Mouse (Mus musculus) adrenal gland, postnatal 14 days (tissue): ENCODE measurements around the gene Rln3. TPM values are rescaled to one million over a fixed set of nuclear protein-coding genes. Genes with fewer than 3 reads are reported as not detected.

Experiments used
- DNase-seq: peaks from one replicate; pipeline ENCODE4 v3.0.0; 2021; ENCODE audit warnings: mixed read lengths
- long read RNA-seq, 2 experiments: library from polyadenylated mRNA; stranded (forward); transcript quantifications; one replicate each; pipeline ENCODE4 v2.0.0; 2021
- total RNA-seq: library from RNA; stranded (reverse); gene quantifications from 2 replicates; pipeline ENCODE4 v1.2.3, GENCODE M21; 2021

Gene Rln3
- 0.64 TPM in 1 of 2 replicates, not detected in the other for total RNA-seq
- long read RNA-seq, experiment 1, result 0 reads
- long read RNA-seq, experiment 2, result 0 reads

DNA sequence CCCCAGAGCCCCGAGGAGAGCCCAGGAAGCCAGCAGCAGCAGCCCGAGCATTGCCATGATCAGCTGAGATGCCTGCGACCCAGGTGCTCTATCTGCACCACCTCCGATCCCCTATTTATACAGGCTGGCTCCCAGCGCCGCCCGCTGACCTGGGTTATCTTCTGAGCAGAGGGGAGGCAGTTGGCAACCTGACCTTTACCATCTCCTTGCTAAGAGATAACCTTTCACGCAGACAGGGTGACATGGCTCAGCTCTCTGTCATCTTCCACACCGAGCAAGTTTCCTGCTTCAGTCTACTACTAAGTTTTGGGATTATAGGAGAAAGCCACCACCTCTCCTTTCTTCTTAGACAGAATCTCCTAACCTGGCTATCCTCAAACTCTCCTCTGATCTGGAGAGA lies at the start of gene Rln3:
Gene Rln3, minus strand, starts transcription at position 101 of the 400 bp plus-strand sequence.
- DNase-seq, result no peak

- peak; percentile 71 for DNase-seq
Measured at GRCm38 (mm10) chr8:84090585-84090984, 45.8 kb upstream of the Rln3 start.

GRCm38 (mm10) chr8:84089277-84089676 lies 44.5 kb upstream of the Rln3 start:
- no peak for DNase-seq

DNA sequence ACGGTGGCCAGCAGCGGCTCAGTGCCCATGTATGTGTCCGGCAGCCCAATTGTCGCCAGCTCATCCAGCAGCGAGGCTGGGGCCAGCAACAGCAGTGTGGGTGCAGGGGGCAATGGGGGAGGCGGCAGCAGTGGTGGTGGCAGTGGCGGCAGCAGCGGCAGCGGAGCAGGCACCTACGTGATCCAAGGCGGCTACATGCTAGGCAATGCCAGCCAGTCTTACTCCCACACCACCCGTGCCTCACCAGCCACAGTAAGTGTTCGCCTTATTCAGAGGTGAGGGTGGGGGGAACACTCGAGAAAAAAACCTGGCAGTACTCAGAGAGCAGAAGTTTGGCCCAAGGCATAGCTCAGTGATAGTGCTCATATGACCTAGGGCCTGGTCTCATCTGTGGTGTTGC lies 43.0 kb upstream of the Rln3 start:
- DNase-seq, result no peak

DNA sequence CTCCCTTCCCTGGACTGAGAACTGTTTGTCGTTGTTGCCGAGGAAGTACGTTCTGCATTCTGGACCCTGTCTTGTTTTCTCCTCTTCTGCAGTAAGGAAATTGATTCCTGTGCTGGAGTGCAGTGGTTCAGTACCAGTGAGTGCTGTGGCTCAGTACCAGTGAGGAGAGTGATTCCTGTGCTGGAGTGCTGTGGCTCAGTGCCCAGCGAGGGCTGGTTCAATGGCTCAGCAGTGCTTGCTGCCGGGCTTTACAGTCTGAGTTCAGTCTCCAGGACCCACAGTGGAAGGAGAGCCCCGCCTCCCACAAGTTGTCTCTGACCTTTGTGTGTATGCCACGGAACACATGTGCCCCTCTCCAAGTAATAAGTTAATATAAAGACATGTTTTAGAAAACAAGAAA lies 42.4 kb upstream of the Rln3 start:
- no peak for DNase-seq

DNA sequence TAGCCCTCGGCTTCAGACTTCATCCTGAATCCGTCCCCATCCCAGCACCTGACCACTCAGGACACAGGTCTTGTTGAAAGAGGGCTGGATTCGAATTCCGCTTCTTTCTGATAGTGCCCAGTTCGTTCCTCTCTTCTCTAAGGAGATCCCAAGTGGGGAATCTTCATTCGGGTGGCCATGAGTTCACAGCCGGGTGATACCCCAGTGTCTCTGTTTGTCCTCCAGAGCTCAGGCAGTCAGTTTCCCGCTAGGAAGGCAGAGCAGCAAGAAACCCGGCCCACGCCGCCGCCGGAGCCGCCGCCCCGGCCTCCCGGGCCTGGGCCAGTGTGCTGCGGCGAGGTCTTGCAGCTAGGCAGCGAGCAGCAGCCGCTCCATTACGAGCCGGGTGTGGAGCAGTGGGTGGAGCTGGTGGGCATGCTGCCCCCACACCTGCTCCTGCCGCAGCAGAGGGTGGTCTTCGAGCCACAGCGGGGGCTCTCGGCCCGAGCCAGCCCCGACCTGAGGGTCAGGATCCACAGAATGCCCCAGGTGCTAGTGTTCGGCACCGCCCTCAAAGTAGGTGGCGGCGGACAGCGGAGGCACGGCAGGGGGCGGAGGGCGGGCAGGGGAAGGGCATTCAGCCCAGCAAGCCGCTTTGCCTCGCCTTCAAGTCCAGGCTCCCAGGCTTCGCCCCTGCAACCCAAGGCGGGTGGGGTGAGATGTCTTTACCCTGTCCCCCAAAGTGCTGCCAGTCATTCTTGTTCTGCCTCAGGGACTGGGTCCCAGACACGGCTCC lies 39.7 kb upstream of the Rln3 start:
- DNase-seq, result no peak

DNA sequence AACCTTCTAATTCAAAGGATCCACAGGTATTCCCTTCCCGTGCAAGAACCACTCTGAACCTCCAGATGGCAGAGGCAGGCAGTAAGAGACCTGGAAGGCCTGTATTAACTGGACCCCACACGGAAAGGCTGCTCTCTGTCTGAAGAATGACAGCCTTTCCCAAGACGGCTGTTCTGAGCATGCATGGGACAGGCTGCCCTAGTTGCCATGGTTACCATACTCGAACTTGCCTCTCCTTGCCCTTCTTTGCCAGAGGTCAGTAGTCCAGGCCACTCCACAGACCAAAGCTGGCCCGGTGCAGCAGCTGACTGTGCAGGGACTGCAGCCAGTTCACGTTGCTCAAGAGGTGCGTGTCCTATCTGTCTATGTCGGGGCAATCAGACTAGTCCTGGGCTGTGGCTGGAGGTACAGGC lies 39.0 kb upstream of the Rln3 start:
- peak; percentile 71 for DNase-seq

DNA sequence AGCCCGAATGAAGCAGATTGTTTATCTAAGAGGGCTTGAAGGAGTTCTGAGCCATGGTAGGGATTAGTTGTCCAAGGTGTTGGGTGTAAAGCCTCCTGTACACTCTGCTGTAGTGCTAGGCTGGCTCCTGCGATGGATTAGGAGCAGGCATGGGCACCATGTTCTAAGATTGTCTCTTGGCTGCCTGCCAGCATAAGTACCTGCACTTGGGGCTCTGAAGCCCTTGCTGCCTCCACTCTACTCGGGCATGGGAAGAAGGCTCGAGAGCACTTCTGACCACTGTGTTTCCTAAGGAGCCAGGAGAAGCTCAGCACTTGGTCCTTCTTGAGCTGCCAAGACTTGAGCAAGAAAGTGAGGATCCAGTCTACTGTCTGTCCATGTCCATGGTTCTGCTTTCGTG lies 34.4 kb upstream of the Rln3 start:
- no peak for DNase-seq

- DNase-seq, result no peak
Measured at GRCm38 (mm10) chr8:84076849-84077248, 32.0 kb upstream of the Rln3 start.

DNA sequence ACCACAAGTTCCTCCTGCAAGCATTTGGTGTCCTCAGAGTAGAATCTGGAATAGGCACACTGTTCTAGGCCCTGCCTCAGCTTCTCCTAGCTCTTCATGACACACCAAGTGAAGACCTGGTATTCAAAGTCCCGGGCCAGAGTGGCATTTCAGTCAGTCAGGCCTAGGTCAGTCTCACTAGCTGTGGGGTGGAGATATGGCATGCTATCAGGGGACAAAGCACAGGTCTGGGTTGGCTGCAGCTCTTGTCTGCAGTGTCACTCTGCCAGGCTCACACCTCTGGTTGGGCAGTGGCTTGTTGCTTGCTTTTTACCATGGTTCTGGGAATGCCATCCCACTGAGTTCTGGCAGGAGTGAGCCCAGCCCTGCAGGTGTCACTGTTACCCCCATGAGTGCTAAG lies 31.6 kb upstream of the Rln3 start:
- DNase-seq, result no peak

GRCm38 (mm10) chr8:84073230-84073976 lies 28.6 kb upstream of the Rln3 start:
- no peak for DNase-seq

GRCm38 (mm10) chr8:84072321-84072720 lies 27.5 kb upstream of the Rln3 start:
- no peak for DNase-seq

DNA sequence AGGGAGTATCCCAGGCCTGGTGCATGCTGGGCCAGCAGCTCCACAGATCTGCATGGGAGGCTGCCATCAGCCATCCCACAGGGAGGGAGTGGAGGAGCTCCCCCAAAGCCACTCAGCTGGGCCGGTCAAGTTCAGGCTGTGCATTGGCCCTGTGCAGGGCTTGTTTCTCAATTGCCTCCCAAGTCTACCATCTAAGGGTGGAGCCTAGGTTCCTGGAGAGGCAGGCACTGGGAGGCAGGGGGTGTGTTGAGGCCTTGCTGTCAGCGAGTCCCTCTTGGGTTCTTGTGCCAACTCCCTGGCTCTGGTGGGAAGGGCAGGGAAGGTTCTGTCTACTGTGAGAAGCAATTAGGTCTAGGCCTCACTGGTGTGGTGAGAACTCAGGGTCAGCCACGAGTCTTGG lies 27.1 kb upstream of the Rln3 start:
- DNase-seq, result peak; percentile 55

- DNase-seq, result no peak
Measured at GRCm38 (mm10) chr8:84070667-84071066, 25.9 kb upstream of the Rln3 start.

DNA sequence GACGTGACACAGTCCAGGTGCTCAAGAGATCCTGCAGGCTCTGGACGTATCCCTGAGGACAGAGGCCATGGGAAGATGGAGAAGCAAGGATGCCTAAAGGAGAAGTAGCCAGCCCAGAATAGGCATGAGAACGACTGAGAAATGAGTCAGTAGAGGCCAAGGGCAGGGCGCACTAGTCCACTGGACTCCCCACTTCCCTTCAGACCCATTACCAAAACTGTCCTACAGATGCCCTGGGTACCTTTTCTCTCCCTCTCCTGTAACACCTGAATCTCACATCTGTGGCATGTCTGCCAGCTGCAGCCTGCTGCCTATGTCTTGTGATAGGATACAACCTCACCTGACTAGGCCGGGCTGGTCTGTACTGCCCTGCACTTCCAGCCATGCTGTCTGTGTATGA lies 25.4 kb upstream of the Rln3 start:
- DNase-seq, result no peak

DNA sequence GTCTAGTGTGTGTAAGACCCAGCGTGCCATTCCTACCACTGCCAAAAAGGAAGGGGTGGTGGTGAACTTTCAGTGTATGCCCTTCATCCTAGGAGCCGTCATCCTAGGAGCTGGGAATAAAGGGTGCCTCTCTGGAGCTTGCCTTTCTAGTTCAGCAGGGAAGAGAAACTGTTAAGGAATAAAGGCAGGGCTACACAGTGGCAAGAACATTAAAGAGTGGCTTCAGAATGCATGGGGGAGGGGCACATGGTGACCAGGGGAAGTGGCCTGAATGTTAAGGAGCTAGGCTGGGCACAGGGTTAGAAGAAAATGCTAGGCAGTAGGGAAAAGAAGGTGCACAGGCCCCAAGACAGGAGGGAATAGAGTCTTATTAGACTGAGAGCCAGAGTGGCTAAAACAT lies 24.9 kb upstream of the Rln3 start:
- DNase-seq, result no peak

- DNase-seq, result no peak
Measured at GRCm38 (mm10) chr8:84069169-84069568, 24.4 kb upstream of the Rln3 start.

DNA sequence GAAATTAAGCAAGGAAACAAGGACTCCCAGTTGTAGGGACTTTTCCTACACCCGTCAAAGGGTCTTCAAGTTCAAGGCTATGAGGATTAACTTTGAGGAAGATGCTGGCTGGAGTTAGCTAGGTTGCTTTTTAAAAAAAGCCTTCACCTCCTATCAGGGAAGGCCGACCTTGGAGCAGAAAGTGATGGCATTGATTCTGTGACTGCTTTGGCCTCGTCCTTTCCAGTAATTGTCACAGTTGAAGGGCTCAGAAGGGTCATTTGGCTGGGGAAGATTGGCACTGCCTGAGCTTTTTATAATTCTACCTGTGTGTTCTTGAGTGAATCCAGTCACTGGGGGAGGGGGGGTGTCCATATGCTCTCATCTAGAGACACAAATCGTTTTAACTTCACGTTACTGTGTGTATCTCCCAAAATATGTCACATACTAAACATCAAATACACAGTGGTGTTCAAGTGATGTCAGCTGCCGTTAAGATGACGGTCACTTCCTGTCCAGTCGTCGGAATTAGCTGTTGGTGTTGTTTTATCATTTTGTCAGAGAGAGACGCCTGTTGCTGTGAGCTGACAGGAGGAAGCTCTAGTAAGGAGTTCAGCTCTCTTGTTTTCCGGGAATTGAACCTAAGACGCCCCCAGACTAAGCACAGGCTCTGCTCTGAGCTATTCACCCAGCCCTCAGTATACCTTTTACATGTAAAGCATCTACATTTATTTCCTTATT lies 23.7 kb upstream of the Rln3 start:
- peak; percentile 48 for DNase-seq

GRCm38 (mm10) chr8:84067911-84068310 lies 23.1 kb upstream of the Rln3 start:
- DNase-seq, result no peak

GRCm38 (mm10) chr8:84067047-84067573 lies 22.3 kb upstream of the Rln3 start:
- peak; percentile 98 for DNase-seq

- DNase-seq, result peak; percentile 99
Measured at GRCm38 (mm10) chr8:84066291-84066930, 21.6 kb upstream of the Rln3 start, which contains the start of gene Rfx1. Rfx1 (plus strand) TSS chr8:84066834.

DNA sequence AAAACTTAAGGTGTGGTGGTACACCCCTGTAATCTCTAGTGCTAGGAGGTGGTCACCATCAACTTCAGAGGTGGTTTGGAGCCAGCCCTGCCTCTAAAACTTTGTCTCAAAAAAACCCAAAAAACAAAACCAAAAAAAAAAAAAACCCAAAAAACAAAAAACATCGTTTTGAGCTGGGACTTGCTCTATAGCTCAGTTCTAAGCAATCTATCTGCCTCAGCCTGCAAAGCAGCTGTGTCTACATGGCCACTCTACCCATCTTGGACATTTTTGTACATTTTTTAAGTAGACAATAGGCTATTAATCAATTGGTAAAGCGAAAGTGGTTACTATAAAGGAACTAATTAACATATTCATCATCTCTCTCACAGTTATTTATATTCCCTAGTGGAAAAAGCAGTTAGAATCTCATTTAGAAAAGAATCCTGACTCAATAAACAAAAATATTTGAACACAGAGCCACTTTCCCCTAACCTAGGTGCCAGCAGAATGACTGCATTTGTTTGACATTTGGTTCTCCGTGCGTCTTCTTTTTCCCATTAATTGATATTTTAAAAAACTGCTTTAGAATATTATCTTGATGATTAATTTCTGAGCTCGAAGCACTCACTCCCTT lies 20.8 kb upstream of the Rln3 start:
- no peak for DNase-seq
